Mouse (Mus musculus): ENCODE measurements at regions not wholly inside any gene's neighbourhood (a gene's known extent, or its start where the extent isn't known, plus 50 kb on each side); places are given as distances from the start of the nearest gene placed in this dataset.

GRCm38 (mm10) chr2:178838571-178838970 is 408.2 kb downstream of the Cdh26 start:
- no peak for TF ChIP-seq CTCF (IDR thresholded peaks at IDR 0.05; ENCODE audit: low read depth, low read length)
- no peak for TF ChIP-seq POLR2A (IDR thresholded peaks at IDR 0.05; ENCODE audit: extremely low read depth, insufficient read depth, low read length)

Measured in liver, adult 2 months (tissue).